Mouse (Mus musculus): ENCODE results near the gene Sema6c.
A peak's percentile ranks its signal among the peaks of the same experiment; 100 is the strongest.

The Sema6c gene

DNA sequence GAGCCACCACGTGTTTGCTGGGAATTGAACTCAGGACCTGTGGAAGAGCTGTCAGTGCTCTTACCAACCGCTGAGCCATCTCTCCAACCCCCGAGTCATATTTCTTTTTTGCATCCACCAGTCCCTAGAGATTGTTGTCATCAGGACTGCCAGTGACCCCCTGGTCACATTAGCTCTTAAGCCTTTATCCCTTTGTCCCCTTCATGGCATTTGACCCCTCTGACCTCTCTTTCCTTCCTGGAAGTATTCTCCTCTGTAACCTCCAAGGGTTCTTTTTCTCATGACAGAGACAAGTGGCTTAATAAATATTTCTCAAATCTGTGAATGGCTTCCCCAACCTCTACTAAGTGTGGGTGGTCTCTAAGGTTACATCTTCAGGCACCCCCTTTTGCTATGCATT is 12.3 kb upstream of the Sema6c start:
- DNase-seq, result no peak

DNA sequence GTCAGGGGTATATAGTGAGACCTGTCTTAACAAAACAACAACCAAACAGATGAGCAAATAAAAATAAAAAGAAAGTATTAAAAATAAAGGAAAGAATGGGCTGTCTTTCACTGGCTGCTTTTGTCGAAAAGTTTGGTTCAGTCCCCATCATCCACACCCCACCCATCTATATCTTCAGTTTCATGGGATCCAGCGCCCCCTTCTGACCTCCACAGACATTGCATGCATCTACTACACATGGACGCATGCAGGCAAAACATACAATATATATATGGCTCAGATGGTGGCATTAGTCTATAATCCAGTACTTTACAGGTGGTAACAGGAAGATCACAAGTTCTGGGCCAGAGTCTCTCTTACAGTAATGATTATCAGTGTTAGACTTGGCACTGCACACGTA is 6.4 kb upstream of the Sema6c start:
- peak; percentile 67 for DNase-seq

DNA sequence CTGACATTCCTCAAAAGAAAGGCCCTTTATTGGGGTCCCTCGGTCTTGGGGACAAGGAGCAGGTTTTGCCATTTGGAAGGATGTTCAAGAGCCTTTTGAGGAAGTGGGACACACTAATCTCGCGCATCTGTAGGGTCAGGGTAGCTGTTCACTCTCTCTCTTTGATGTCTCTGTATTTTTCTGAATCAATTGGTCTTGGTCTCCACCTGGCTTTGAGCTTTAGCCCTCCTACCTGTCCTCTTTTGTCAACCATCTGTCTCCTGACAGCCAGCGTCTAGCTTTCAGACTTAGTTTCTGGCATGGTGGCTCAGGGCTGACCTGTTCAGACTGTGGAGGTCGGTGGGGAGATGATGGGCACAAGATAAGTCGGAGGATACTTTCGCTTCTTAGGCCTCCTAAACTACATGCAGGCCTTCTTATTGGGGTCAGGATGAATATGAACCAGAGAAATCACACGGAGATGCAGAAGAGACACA is 708 bp upstream of the Sema6c start:
- DNase-seq, result no peak

GRCm38 (mm10) chr3:95161041-95161551 is 839 bp downstream of the Sema6c start:
- DNase-seq, result peak; percentile 61

- DNase-seq, result peak; percentile 58
Observed at GRCm38 (mm10) chr3:95161618-95162344, 1.5 kb downstream of the Sema6c start.

DNA sequence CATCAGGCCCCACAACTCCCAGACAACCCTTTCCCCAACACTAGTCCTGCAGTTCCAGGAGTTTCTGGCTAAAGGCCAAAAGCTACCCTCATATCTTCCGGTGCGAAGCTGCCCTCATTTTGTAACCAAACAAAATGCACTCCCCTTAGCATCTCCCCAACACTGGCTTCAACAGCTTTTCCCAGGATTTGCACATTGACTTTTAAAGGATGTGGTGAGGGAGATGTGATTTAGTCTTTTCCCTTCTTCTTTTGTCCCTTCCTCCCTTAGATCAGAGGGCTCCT is 2.0 kb downstream of the Sema6c start:
- no peak for DNase-seq

DNA sequence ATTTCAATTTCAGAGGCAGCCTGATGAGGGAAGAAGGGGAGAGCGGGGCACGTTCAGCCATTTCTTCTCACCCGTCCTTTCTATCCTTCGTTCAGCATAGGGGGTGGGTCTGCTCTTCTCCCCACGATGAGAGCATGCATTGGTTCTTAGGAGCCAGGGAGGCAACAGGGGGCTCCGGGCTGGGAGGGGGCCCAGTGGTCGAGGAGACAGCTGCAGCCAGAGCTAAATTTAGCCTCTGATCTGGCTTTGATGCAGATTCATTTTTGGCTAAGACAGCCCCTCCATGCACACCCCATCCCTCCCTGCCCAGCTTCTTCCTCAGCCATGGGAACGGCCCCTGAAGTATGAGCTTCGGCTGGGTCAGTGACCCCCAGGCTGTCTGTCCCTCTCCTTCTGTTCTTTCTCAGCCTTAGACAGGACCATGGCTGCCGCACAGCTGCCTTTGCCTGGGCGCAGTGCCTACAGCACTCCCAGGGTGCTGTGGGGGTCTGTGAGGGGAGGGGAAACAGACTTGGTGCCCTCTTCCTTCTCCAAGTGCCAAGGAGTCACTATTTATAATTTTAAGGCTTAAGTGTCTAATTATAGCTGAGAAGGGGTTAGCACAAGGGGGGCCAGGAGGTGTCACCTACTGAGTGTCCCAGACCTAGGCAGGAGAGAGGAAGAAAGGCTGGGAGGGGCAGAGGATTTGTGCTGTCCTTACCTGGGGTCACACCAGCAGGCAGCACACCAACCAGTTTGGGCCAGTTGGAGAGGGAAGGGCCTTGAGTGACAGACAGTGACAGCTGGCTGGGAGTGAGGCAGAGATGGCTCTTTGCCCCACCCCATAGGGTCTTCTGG is 3.4 kb downstream of the Sema6c start:
- no peak for DNase-seq

DNA sequence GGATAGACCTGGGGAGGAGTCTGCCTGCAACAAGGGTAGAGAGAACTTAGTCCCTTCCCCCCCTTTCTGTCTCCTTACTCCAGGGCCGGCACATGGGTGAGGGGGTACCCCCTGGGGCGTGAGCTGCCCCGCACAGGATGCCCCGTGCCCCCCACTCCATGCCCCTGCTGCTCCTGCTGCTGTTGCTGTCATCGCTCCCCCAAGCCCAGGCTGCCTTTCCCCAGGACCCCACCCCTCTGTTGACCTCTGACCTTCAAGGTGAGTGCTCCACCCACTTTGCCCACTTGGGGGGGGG is 3.9 kb downstream of the Sema6c start:
- no peak for DNase-seq

DNA sequence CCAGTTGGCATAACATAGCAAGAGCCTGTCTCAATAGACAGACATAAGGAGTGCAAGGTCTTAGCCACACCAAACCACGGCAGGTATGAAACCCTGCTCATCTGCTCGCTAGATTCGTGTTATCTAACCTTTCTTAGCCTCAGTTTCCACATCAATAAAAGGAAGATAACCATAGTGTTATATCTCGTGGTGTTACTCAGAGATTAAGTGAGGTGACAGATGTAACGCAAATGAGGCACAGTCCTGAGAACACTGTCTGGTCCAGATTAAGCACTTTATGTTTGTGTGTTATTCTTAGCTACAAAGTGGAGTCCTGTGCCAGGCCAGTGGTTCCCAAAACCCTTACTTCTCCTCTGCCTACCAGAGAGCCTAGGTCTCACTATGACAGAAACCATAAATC is 4.6 kb downstream of the Sema6c start:
- no peak for DNase-seq

- DNase-seq, result no peak
Observed at GRCm38 (mm10) chr3:95169996-95170395, 9.7 kb downstream of the Sema6c start.

DNA sequence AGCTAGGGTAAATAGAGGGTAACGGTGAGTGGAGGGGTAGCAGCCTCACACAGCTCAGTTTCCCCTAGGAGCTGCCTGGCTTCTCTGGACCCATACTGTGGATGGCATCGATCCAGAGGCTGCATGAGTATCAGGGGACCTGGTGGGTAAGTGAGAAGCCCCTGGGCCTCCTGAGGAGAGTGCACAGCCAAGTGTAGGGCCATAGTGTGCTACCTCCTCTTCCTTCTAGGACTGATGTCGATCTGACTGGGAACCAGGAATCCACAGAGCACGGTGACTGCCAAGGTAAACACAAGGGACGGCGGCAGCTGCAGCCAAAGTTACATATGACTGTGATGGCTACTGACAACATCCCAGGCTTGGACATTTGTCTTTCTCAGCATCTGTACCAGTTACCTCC is 10.8 kb downstream of the Sema6c start:
- no peak for DNase-seq

GRCm38 (mm10) chr3:95172526-95173255 is 12.4 kb downstream of the Sema6c start:
- DNase-seq, result no peak

GRCm38 (mm10) chr3:95173256-95173949 is 13.1 kb downstream of the Sema6c start:
- DNase-seq, result peak; percentile 31

GRCm38 (mm10) chr3:95174011-95174592 is 13.8 kb downstream of the Sema6c start:
- DNase-seq, result peak; percentile 88

DNA sequence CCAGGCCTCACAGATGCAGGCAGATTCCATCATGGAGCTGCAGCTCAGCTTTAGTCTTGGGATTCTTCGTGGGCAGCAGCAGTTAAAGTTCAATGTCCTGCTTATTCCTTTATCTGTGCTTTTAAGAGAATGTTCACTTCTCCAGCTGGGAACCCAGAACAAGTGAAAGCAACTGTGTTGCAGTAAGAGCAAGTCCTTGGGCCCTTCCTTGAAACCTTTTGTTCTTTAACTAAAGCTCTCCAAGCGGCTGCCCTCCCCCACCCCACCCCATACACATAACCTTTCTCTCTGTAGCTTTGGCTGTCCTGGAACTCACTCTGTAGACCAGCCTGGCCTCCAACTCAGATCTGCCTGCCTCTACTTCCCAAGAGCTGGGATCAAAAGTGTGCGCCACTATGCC is 16.2 kb downstream of the Sema6c start:
- DNase-seq, result no peak

DNA sequence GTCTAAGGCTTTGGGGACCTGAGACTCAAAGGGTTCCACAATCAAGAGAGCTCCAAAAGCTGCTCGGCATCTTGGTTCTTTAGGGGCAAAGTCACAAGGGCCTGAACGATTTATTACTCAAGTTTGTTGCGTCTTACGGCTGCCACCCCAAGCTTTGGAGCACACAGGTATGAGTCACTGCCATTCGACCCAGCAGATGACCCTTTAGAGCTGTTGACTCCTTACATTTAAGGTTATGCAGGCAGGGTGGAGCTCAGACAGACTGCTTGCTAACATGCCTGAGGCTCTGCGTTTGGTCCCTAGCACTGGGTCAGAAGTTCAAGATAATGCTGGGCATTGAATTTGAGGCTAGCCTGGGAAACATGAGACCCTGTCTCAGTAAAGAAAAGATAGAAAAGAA is 17.3 kb downstream of the Sema6c start:
- no peak for DNase-seq

- no peak for DNase-seq
Observed at GRCm38 (mm10) chr3:95178948-95179347, 18.7 kb downstream of the Sema6c start.

DNA sequence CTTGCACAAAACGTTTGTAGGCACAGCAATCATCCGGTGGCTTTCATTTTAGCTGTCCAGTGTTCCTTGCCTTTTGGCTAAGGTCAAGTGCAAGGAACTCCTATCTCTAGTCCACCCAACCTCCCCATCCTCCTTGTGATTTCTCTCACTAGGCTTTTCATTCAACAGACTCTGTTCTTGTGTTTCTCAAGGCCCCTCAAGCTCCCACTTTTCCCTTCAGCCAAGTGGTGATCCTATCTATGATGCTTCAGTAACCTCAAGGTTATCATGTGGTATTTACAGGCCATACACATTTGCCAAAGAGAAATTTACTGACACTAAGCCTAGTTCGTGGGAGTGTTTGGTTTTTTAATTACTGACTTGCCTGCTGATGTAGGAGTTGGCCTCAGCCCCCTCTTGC is 19.6 kb downstream of the Sema6c start:
- DNase-seq, result no peak

- DNase-seq, result no peak
Observed at GRCm38 (mm10) chr3:95181841-95182240, 21.6 kb downstream of the Sema6c start.

GRCm38 (mm10) chr3:95184796-95185577 is 24.7 kb downstream of the Sema6c start:
- DNase-seq, result no peak

- no peak for DNase-seq
Observed at GRCm38 (mm10) chr3:95186100-95186499, 25.8 kb downstream of the Sema6c start.

DNA sequence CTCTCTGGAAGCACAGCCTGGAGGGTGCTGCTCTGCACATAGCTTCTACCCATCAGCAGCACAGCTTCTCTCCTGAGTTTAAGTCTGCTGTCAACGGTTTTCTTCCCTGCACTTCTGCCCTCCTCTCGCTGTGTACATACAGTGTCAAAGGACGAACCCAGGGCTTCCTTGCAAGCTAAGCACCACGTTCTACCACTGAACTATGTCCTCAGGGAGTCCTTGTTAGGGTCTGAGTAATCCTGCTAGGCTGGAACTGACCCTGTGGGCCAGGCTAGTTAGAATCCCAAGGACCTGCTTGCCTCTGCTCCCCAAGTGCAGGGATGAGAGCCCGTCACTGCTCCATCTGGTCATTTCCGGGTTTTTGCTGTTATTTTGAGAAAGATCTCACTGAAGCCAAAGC is 26.6 kb downstream of the Sema6c start:
- no peak for DNase-seq

Measured in cerebellum, adult 9-10 months (tissue).